Mouse (Mus musculus) erythroblast, embryonic 14.5 days (primary cell): Measurements from ENCODE around the gene Gfod1.

Experiments
- GATA1 ChIP-seq: IDR thresholded peaks from 2 replicates; pipeline ENCODE4 v1.6.1; 2012; ENCODE audit warnings: low read length, inconsistent platforms, mixed read lengths
- TAL1 ChIP-seq: IDR thresholded peaks from 3 replicates; pipeline ENCODE4 v1.6.1; 2012; ENCODE audit warnings: low read length, inconsistent platforms, mixed read lengths

DNA sequence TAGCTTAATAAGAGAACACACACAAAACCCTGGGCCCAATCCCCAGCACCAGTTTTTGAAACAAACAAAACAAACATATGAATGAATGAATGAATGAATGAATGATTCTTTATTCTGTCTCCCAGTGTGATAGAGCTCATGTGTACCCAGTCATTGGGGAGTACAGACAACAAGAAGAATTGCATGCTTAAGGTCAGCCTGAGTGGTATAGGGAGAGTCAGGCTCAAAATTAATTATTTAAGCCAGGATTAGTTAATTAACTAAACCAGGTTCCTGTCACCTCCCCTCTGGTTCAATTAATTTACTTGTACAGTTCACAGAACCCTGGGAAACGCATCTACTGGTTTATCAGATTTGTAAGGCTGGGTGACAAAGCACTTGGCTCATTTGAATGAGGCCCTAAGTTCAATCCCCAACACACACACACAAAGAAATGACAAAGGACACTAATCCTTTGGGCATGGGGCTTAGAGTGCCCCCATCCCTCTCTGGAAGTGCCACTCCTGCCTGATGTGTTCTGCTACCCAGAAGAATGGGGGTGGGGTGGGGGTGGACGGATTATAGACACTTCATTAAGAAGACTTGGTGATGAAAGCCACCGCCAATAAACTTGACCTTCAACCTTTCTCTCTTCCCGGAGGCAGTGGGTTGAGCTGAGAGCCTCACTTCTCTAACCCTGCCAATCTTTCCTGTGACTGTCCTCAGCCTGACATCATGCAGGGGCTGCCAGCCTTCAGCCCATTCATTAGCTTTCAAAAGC, 34.3 kb downstream of the Gfod1 start:
- TF ChIP-seq TAL1 (no peak), GATA1 (no peak)
